Mouse (Mus musculus) erythroblast, adult 5-6 weeks (primary cell): ENCODE results near the gene Plpp7. TPM values are rescaled to one million over a fixed set of nuclear protein-coding genes. Genes with fewer than 3 reads are reported as not detected.
A peak's percentile ranks its signal among the peaks of the same experiment; 100 is the strongest.

Source experiments
- ATAC-seq: replicated peaks from 2 replicates; pipeline ENCODE4 v1.8.0; 2016; ENCODE audit warnings: moderate number of reproducible peaks, mild to moderate bottlenecking, moderate TSS enrichment, inconsistent platforms; ENCODE audit not compliant: poor library complexity, low FRiP score, severe bottlenecking
- total RNA-seq, 2 experiments: library from RNA; stranded (forward) in 1 of 2; stranded (reverse) in 1 of 2; fragments of 150-400 nt in 1 of 2; fragments of 200-764, 138-1000 nt in 1 of 2; gene quantifications; 2 replicates each; pipeline versions ENCODE4 v1.2.3 to v1.2.4; 2015 to 2017; ENCODE audit warnings: low replicate concordance in 2 of 2

The Plpp7 gene
- not detected in 2 replicates for total RNA-seq (2015; ENCODE audit: low replicate concordance)
- 0.60 TPM in 1 of 2 replicates, not detected in the other for total RNA-seq (2017; ENCODE audit: low replicate concordance)

DNA sequence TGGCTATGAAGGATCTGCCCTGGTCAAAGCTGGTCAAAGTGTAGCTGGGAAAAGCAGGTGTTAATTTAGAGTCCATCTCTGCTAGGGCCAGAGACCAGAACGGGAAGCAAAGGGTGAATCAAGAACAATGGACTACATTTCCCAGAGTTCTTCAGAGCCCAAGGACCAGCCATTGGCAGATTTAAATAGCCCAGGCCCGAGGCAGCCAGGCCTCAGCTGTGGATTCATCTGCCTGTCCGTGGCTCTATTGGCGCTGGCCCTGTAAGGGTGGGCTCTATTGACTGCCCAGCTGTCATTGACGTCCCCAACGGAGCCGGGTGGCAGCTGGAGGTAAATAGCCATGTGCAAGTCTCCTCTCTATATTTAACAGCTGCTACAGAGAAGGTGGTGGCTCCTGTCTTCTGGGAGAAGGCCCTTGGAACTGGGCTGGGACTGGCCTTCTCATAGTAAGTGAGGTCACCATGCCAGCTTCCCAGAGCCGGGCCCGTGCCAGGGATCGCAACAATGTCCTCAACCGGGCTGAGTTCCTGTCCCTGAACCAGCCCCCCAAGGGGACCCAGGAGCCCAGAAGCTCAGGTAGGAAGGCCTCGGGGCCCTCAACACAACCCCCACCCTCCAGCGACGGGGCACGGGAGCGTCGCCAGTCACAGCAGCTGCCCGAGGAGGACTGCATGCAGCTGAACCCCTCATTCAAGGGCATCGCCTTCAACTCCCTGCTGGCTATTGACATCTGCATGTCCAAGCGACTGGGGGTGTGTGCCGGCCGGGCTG is at the start of gene Plpp7:
TSS of gene Plpp7 (plus strand) at position 178 of the 771 bp plus-strand sequence.
- ATAC-seq: no peak

DNA sequence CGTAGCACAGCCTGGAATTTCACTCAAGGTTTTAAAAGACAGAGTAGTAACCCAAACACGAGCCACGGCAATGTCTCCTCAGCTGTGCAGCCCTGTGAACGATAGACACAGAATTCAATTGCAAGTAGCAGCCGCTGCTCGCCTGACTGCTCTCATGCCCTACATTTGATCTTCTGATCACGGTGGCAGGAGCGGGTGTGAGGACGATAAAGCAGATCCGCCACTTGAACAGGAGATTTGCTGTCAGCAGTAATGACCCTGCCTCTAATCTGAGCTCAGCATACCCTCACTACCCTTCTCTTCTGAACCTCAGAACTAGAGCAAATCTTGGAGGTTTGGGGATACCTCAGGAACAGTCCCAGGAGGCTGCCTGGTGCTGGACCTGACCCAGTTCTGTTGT is 49.3 kb upstream of the Plpp7 start:
- no peak for ATAC-seq

DNA sequence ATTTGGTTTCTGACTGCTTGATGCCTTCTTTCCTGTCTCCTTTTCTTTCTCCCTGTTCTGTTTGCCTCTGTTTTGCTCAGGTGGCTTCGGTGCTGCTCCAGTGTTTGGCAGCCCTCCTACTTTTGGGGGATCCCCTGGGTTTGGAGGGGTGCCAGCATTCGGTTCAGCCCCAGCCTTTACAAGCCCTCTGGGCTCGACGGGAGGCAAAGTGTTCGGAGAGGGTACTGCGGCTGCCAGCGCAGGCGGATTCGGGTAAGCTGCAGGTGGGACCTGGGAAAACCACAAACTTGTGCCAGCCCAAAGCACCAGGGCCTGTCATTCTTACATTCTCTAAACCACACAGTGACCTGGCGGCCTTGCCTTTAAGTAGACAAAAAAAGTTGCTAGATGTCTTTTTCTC is 48.0 kb upstream of the Plpp7 start:
- no peak for ATAC-seq

DNA sequence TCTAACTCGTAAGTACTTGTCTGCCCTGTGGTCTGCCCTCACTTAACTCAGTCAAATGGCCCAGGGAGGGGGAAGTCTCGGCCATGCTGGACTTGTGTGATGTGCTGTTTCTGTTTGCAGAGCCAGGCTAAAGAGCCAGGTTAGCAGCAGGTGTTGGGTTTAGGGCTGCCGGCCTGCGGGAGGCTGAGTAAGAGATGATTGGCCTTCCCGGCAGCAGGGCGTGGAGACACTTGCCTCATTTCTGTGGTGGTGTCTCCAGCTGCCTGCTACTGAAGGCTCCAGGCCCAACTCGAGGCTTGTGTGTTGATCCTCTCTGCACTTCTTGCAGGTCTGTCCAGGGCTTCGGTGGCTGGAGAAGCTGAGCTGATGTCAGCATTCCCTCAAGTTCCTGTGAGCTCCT is 43.5 kb upstream of the Plpp7 start:
- ATAC-seq: no peak

DNA sequence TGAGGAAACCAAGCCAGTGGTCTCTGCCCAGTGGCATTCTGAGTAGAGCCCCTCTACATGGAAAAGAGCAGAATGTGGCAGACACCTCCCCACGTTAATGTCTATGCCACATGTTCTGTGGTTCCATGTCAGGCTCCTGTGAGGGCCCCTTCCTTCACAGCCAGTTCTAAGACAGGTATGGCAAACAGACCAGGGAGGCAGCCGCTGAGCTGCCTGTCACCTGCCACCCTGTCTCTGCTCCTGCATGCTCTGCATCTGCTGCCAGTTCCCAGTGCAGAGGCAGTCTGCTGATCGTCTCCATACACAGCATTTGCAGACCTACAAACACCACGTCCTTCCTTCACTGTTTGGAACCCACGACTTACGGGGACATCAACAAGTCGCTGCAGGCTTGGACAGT is 42.9 kb upstream of the Plpp7 start:
- ATAC-seq: no peak

DNA sequence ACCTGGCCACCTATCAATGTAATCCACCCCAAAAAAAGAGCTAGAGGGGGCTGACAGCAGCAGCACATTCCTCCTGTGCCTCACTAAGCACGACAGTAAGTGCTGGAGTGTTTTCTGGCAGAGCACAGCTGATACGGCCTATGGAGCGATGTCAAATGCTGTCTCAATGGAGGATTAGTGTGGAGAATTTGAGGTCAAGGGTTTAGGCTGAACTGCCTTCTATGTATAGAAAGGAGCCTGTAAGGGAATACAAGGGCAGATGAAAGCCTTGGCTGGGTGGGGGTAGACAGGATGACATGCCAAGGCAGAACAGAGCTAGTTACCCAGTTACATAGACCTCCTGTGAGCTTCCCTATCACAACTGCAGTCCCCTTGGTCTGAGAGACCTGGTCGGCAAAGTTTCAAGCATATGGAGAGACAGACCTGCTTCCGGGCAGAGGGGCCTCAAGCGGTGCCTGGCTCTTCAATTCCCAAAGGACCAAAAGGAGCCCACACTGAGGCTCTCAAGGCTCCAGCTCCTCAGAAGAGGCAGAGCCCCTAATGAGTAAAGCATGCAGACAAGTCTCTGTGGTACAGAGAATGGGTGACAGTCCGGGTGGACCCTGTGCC is 39.9 kb upstream of the Plpp7 start:
- ATAC-seq: 0 out of 2 replicates have a peak, but pooled peaks have one; percentile 10

DNA sequence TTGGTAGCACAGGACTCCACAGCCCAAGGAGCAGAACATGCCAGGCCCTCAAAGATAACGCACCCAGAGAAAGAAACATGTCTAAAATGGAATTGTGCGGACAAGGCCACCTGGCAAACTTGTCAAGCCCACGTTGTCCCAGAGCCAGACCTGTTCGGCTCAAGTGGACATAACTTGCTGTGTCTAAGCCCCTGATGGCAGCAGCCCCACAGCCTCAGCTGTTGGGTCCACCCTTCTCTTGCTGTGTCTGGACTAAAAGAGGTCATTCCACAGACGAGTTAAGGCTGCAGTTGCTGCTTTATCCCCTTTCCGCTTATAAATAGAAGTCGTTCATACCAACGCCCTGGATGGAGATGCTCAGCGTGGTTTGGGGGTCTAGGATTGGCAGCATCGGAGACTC is 38.8 kb upstream of the Plpp7 start:
- ATAC-seq: no peak

DNA sequence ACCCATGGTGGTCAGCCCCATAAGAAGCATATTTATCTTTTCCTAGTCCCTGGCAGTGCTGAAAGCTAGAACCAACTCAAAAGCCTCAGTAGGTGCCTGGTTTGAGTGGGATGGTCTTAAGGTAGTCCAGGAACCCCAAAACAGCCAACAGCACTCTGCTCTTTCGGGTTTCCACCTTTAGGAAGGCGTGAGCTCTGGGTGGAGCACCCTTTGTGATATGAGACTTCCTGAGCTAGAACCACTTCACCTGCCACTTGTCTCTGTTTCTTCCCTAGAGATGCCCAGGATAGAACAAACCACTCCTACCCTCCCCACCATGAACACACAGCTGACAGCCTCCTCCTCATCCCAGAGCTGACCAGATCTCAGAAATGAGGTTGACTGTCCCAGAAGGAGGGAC is 38.0 kb upstream of the Plpp7 start:
- ATAC-seq: no peak

DNA sequence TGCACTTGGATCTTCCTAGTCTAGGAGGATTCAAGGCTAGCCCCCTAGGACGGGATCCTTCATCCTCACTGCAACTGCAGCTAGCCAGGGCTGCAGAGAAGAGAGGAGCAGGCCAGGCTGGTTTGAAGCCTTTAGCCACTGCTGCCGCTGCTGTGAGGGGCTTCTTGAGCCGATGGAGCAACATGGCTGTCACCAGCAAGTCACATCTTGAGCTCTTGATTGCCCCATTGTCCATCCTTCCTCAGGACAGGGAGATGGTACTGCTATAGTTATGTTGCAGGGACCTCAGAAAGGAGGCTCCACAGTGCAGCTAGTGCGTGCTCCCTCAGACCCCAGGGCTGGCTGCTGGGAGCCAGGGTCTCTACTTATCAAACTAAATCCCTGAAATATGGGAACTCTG is 37.5 kb upstream of the Plpp7 start:
- ATAC-seq: no peak

DNA sequence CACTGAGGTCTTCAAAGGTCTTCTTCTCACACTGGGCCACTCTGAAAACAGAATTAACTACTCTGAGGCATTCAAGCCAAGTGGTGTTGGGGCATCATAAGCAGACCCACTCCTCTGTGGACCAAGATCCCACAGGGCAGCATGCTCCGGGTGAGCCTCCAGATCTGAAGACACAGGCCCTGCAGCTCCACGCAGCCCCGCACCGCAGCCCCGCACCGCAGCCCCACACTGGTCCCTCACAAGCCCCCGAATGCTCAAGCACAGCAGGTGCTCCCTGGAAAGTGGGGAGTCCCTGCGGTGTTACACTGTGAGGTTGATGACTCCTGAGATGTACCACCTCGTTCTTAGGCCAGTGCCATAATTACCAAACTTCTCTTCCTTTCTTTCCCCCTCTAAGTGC is 37.1 kb upstream of the Plpp7 start:
- no peak for ATAC-seq

DNA sequence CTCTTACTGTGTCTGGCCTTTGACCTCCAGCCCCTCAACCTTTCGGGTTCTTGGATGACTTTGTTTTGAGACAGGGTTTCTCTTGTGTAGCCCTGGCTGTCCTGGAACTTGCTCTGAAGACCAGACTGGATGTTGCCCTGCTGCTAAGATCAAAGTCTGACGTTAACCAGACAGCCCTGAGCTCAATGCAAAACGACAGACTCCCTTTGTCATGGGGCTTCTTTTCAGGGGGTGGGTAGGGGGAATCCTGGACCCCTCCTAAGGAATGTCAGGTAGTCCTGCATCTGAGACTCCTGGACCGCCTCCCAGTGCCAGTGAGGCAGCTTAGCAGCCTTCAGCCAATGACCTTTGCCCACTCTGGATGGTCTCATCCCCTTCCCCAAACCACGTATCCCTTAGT is 36.6 kb upstream of the Plpp7 start:
- ATAC-seq: no peak

DNA sequence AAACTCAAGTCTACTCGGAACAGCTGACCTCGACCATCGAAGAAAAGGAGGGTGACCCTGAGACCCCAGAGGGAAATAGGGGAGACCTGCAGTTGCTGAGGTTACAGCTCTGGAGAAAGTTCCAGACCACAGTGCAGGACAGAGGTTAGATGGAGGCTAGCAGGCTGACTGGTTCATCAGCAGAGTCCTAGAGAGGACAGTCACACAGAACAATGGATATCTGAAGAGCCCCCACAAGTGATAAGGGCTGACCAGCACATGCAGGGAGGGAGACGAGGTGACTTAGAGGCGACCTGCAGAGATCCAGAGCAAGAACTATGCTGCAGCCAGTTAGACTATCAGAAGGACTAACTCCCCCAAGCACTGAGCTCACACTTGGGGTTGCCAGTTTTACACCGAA is 35.7 kb upstream of the Plpp7 start:
- ATAC-seq: no peak

DNA sequence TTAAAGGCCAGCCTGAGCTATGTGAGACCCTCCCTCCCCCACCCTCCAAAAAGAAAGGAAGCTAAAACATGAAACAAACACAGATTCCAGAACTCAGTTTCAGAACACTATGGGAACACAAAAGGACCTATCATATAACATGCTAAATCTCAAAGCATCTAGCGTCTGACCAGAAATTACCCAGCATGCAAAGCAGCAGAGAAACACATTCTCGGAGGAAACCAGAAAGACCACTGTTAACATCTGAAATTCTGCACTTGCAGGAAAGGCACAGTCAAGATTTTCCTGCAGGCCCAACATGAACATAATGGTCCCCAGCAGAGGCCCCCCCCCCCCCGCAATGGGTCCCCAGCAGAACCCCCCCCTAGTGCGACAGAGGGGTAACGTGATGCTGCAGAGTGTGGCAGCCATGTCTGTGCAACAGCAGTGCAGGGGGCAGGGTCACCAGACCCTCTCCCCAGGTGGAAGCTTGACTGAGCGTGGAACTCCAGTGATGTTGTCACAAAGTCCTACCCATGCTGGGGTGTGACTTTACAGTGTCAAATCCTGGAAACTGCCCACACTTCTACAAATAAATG is 35.0 kb upstream of the Plpp7 start:
- ATAC-seq: no peak

DNA sequence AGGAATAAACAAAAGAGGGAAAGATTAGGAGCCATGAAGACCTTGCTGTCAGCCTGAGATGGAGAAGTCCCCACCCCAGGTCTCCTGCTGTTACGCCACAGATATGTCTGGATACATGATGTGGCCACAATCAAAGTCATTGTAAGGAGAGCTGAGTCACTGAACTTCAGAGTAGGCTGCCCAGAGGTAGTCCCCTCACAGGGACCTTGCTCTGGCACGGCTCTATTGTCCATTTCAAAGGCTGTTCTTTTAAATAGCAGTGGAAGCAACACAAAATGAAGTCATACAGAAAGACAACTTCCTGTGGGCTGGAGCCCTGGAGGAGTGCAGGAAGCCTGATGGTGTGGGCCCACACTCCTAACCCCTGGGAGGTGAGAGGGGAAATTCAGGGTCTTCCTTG is 34.1 kb upstream of the Plpp7 start:
- peak; percentile 42; the same call in 1 of the 2 replicates for ATAC-seq

DNA sequence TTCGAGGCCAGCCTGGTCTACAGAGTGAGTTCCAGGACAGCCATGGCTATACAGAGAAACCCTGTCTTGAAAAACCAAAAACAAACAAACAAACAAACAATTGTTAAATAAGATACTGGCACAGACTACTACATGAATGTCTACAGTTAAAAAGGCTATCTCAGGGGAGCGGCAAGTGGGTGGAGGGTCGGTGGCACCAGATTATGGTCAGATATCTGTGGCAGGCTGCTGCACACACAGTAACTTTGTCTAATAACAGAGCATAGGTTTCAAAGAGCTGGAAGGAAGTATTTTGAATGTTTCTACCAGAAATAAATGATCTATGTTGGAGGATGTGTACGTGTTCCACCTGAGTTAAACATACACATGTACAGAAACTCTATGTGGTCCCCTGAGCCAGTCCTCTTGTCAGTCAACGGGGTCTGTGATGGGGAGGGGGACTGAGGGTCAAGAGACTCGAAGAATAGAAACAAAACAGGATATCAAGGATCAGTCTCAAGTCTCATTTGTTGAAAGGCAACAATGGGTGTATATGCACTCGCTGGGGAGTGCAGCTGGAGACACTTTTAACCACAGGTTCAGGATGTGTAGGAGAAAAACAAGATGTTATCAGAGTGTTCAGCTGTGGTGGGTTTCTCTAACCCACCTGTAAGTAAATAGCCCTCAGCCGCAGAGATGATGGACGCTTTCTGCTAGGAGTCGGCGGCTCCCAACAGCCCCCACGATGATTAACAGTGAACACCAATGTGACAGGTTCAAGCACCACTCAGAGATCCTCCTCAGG is 33.4 kb upstream of the Plpp7 start:
- ATAC-seq: peak; percentile 49

DNA sequence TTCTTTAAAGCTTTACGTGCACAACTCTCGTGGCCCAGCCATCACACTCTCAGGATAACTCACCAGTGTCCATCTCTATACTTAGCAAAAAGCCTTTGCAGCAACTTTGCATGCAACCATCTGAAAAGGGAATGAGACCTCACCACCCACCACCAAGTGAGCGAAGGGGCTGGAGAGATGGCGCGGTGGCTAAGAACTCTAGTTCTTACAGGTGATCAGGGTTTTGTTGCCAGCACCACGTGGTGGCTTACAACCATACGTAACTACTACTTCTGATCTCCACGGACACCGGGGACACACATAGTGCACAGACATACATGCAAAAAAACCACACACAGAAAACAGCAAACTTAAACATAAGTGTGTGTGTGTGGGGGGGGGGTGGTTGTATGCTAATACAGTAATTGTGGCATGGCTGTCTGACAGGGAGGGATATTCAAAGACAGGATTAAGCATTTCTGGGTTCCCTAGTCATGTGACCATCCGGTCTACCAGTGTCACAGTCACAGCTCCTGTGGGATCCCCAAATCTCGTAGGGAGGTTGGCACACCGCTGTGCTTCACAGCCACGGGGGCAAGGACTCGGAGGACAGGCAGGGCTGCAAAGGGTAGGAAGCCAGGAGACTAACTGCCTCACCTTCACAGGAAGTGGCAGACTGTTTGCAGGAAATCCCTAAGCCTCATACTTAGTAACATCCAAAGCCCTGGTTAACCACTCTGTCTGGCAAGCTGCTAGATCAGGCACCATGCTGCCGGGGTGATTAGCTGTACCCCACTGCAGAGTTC is 32.5 kb upstream of the Plpp7 start:
- no peak for ATAC-seq

DNA sequence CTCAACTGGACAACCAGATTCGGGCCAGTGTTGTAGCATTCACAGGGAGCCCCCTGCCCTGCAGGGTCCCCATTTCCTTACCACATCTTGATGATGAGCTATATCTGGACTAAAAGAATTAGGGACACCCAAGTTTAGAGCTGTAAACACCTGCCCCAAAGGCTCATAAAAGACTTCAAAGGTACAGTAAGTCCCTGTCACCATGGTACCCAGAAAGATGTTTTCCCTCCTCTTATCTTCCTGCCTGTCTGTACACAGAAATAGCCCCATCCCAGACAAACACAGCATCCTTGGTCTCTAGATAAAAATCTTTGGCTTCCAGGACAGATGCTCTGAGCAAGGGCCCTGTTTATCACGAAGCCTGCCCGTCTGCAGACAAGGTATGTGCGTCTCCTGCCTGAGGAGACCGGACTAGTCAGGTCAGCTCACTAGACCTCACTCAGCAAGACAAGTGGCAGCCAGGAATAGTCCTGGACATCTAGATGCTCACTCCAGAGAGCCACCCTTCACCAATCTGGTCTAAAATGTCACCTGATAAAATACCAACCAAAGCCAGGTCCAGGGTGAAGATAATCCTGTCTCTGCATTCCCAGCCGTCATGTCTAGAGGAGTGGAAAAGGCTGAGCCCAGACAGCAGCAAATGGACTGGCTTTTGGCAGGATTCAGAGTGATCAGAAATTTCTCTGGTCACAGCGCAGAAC is 31.7 kb upstream of the Plpp7 start:
- no peak for ATAC-seq

DNA sequence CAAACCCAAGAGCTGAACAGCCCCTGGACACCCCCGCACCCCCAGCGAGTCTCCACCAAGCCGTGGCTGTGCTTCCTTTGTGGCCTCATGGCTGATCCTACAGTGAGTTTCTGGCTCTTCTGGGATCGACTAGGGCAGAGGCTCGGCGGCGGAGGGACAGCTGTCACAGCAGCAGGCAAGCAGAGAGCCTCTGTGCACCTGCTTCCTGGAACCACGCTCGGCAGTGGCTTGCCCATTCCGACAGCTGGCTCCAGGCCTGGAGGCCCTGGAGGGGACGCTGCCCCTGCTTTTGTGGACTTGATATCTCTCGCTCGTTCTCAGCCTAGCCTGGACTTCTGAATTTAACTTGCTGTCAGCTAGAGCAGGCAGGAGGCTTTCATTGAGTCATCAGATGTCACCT is 30.4 kb upstream of the Plpp7 start:
- no peak for ATAC-seq

DNA sequence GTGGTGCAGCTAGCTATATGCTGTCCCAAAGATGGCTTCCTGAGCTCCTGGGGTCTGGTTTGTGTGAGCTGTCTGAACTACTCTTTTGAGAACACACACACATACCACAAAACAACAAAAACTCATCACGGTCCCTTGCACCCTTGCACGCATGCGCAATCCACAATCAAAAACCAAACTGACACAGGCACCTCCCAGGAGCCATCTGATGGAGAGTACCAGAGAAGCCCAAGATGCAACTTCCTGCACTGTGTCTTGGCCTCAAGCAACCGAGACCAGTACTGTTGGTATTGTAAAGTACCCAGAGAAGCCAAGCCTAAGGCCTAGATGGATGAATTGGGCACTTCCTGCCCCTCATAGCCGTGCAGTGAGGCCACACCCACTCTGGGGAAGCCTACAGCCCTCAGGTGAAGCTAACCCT is 29.9 kb upstream of the Plpp7 start:
- no peak for ATAC-seq
